Mouse (Mus musculus) forebrain, embryonic 11.5 days (tissue): ENCODE results near the gene Hacd2. TPM values are rescaled to one million over a fixed set of nuclear protein-coding genes. Genes with fewer than 3 reads are reported as not detected.
A peak's percentile ranks its signal among the peaks of the same experiment; 100 is the strongest.

Source experiments
- ATAC-seq: fragments of 200-750 bp; cut with Nextera tagmentation; replicated peaks from 2 replicates; pipeline ENCODE4 v1.8.0; 2017; ENCODE audit warnings: moderate TSS enrichment; ENCODE audit not compliant: low FRiP score
- DNase-seq: peaks from one replicate; pipeline ENCODE4 v3.0.0-alpha.2; 2017; ENCODE audit warnings: low spot score
- H3K27ac ChIP-seq: fragments of 300-500 bp; sonication (generic); 2 replicates; pipeline ENCODE4 v1.5.1; 2014; ENCODE audit warnings: low read depth, low read length
- H3K27me3 ChIP-seq: fragments of 300-500 bp; sonication (generic); 2 replicates; pipeline ENCODE4 v1.6.1; 2014; ENCODE audit warnings: mild to moderate bottlenecking, low read length, mixed read lengths; ENCODE audit not compliant: control insufficient read depth, insufficient read depth
- H3K36me3 ChIP-seq: fragments of 300-500 bp; sonication (generic); 2 replicates; pipeline ENCODE4 v1.6.1; 2014; ENCODE audit warnings: mild to moderate bottlenecking, low read length, moderate library complexity, mixed read lengths; ENCODE audit not compliant: control insufficient read depth, insufficient read depth
- H3K4me1 ChIP-seq: fragments of 300-500 bp; sonication (generic); replicated peaks from 2 replicates; pipeline ENCODE4 v1.6.1; 2014; ENCODE audit warnings: low read length, mixed read lengths; ENCODE audit not compliant: control insufficient read depth, insufficient read depth
- H3K4me2 ChIP-seq: fragments of 300-500 bp; sonication (generic); 2 replicates; pipeline ENCODE4 v1.6.1; 2014; ENCODE audit warnings: low read depth, mild to moderate bottlenecking, low read length, moderate library complexity, mixed read lengths; ENCODE audit not compliant: severe bottlenecking
- H3K4me3 ChIP-seq: fragments of 300-500 bp; sonication (generic); 2 replicates; pipeline ENCODE4 v1.5.1; 2014; ENCODE audit warnings: low read depth, low read length
- H3K9ac ChIP-seq: fragments of 300-500 bp; sonication (generic); 2 replicates; pipeline ENCODE4 v1.6.1; 2014; ENCODE audit warnings: low read length
- H3K9me3 ChIP-seq: fragments of 300-500 bp; sonication (generic); 2 replicates; pipeline ENCODE4 v1.6.1; 2016; ENCODE audit warnings: low read length, mixed read lengths; ENCODE audit not compliant: control insufficient read depth
- WGBS: fragments of 180-500 bp; shearing (Covaris S2); extraction: QIAGEN DNeasy Blood & Tissue Kit; methylation state at CpG from one replicate; pipeline ENCODE4 v1.1.7; 2014; 5-methylcytosine and 5-hydroxymethylcytosine counted together
- polyA plus RNA-seq: library from polyadenylated mRNA; unstranded; fragments of >200 nt; fragmentation: Nextera tagmentation; extraction: Ambion mirVana; gene quantifications from 2 replicates; pipeline ENCODE4 v1.2.1, GENCODE M21; 2014

Hacd2 gene
- polyA plus RNA-seq, 1 experiment from 2014 or later = 33.9 TPM

- DNase-seq = no peak
- Histone ChIP-seq H3K36me3 (no peaks in the 10 kb centered on the region; the same call in 1 of the 2 replicates), H3K9ac (no peak overlapping the region), H3K4me1 (peaks cover 2% of the 10 kb centered on the region; the same call in 1 of the 2 replicates), H3K27ac (no peak overlapping the region), H3K9me3 (no peaks in the 10 kb centered on the region), H3K27me3 (no peaks in the 10 kb centered on the region), H3K4me3 (no peak overlapping the region), H3K4me2 (no peak overlapping the region)
- no peak for ATAC-seq
- 88% methylated on average over 5 of the region's 5 CpGs for WGBS
These were observed 14.5 kb downstream of the Hacd2 start for GRCm38 (mm10) chr16:35036754-35037153.

DNA sequence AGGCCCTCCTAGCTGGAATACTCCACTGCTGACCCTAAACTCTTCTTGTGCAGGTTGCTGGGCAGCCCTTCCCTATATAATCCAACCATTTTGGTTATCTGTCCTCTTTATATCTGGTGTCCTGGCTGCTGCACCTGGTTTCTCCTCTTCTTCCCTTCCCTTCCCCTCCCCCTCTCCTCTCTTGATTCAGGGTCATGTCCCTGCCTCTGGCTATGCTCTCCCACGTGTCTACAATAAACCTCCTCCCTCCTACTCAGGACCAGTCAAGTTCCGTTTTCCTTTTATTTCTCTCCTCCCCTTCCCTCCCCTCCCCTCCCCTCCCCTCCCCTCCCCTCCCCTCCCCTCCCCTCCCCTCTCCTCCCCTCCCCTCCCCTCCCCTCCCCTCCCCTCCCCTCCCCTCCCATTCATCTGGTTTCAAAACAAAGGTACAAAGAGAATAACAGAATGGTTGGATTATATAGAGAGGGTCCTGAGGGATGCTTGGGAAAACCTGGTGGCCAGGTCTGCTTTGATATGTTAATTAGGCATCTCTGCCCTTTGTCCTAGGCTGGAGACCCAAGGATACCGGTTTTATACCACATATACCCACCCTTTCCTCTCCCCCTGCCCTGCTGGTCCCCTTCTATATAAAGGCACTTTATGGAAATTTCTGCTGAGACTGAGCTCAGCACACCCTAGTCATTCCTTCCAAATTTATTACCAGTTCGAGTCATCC lies 16.3 kb downstream of the Hacd2 start:
- peak; percentile 39; the same call in 1 of the 2 replicates for ATAC-seq
- peaks cover 2% of the 10 kb centered on the region; the same call in 1 of the 2 replicates for H3K4me1 ChIP-seq
- no peaks in the 10 kb centered on the region for H3K9me3 ChIP-seq
- H3K27ac ChIP-seq = peak overlapping the region; percentile 53; the same call in 1 of the 2 replicates
- no peaks in the 10 kb centered on the region for H3K36me3 ChIP-seq
- no peak overlapping the region for H3K4me2 ChIP-seq
- DNase-seq = no peak
- WGBS = 15% methylated on average over 4 of the region's 4 CpGs
- H3K27me3 ChIP-seq = no peaks in the 10 kb centered on the region
- no peak overlapping the region for H3K4me3 ChIP-seq
- H3K9ac ChIP-seq = no peak overlapping the region

GRCm38 (mm10) chr16:35040154-35040553 lies 17.9 kb downstream of the Hacd2 start:
- DNase-seq (no peak), ATAC-seq (no peak)
- WGBS = 68% methylated on average over 1 of the region's 1 CpGs
- no peaks in the 10 kb centered on the region for H3K9me3 ChIP-seq
- peaks cover 2% of the 10 kb centered on the region; the same call in 1 of the 2 replicates for H3K4me1 ChIP-seq
- no peak overlapping the region for H3K9ac ChIP-seq
- no peak overlapping the region for H3K27ac ChIP-seq
- H3K27me3 ChIP-seq = no peaks in the 10 kb centered on the region
- no peak overlapping the region for H3K4me3 ChIP-seq
- no peaks in the 10 kb centered on the region for H3K36me3 ChIP-seq
- H3K4me2 ChIP-seq = no peak overlapping the region

- H3K4me2 ChIP-seq = no peak overlapping the region
- H3K27me3 ChIP-seq = no peaks in the 10 kb centered on the region
- no peak overlapping the region for H3K27ac ChIP-seq
- ATAC-seq (no peak), DNase-seq (no peak)
- H3K36me3 ChIP-seq = no peaks in the 10 kb centered on the region
- H3K4me1 ChIP-seq = peaks cover 2% of the 10 kb centered on the region; the same call in 1 of the 2 replicates
- no peak overlapping the region for H3K4me3 ChIP-seq
- WGBS = 87% methylated on average over 7 of the region's 7 CpGs
- H3K9me3 ChIP-seq = no peaks in the 10 kb centered on the region
- H3K9ac ChIP-seq = no peak overlapping the region
These were observed 18.8 kb downstream of the Hacd2 start for GRCm38 (mm10) chr16:35041001-35041400.

DNA sequence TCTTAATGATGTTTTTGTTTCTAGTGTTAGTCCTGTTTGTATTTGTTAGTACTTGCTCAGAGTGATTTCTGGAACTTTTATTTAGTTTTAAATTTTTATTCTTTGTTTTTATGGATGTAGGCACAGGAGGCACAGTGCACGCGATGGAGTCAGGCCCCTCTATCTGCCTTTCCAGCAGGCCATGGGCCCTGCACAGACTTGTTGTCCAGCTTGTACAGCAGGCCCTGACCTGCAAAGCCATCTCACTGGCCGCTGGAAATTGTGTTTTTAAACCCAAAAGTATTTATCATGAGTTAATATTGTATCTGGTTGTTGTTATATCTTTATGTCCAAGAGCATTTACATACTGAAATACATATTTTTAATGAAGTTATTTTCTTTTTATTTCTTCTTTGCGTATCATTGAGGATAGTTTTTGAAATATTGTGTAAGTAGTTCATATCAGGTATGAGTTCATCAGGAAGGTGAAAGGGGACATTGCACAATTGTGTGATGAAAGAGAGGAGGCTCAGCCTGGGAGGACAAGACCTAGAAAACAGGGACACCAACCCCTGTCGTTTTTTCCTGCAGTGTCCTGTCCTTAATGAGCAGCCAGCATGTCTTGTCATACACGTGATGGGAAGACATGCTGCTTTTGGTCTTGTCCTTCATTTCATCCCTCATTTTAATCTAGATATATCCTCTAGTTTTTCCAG lies 24.0 kb downstream of the Hacd2 start:
- H3K36me3 ChIP-seq = no peaks in the 10 kb centered on the region
- H3K9ac ChIP-seq = no peak overlapping the region
- WGBS = 88% methylated on average over 6 of the region's 6 CpGs
- no peak overlapping the region for H3K27ac ChIP-seq
- no peak overlapping the region for H3K4me3 ChIP-seq
- no peaks in the 10 kb centered on the region for H3K9me3 ChIP-seq
- no peaks in the 10 kb centered on the region for H3K4me1 ChIP-seq
- H3K4me2 ChIP-seq = no peak overlapping the region
- H3K27me3 ChIP-seq = peaks cover 2% of the 10 kb centered on the region; the same call in 1 of the 2 replicates
- DNase-seq (no peak), ATAC-seq (no peak)

DNA sequence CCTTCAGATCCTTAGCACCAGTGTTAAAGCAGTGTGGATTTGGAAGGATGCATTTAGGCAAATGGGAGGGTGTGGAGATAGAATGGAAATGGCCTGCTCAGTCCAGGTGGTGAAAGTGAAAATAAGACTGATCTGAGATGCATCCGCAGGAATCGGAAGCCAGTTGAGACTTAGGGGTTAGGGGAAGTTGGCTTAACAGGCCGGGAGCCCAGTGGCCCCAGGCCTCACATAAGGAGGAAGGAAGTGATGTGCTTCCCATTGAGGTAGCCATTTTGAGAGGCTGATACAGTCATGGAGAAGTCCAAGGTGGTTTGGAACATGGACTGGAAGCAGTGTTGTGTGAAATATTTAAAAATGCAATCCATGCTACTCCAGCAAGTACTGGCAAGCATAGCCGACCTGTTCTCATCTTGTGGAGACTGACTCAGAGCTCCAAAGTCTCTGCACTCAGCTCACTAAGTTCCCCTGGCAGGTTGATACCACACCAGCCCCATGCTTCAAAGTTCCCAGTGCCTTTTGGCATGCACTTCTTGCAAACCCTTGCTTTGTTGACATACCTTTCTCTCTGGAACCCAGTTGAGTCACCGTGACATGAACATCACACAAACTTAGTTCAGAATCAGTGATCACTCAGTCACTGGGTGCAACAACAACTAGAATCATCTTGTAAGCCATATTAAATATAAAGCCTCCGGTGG lies 25.2 kb downstream of the Hacd2 start:
- no peak overlapping the region for H3K27ac ChIP-seq
- H3K36me3 ChIP-seq = no peaks in the 10 kb centered on the region
- no peak overlapping the region for H3K4me2 ChIP-seq
- H3K9me3 ChIP-seq = no peaks in the 10 kb centered on the region
- H3K4me1 ChIP-seq = no peaks in the 10 kb centered on the region
- H3K9ac ChIP-seq = no peak overlapping the region
- DNase-seq (no peak), ATAC-seq (no peak)
- peaks cover 2% of the 10 kb centered on the region; the same call in 1 of the 2 replicates for H3K27me3 ChIP-seq
- WGBS = 91% methylated on average over 6 of the region's 6 CpGs
- no peak overlapping the region for H3K4me3 ChIP-seq

DNA sequence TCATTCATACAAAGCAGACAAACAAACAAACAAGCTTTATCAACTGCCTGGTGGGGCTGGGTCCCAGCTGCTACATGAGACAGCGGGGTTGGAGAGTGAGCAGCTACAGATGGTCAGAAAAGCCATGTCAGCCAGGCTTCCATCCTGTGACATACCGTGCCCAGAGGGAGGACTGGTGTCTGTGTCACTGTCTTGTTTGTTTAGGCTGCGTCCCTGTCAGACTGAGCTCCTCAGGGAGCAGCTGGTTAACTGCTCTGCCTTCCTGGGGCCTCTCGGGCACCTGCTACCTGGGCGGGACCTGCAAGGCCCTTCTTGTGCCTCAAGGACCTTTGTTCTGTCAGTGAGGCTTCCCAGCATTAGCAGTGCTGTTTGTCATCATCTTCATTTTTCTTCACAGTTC lies 28.8 kb downstream of the Hacd2 start:
- no peaks in the 10 kb centered on the region for H3K4me1 ChIP-seq
- H3K4me3 ChIP-seq = no peak overlapping the region
- peaks cover 2% of the 10 kb centered on the region; the same call in 1 of the 2 replicates for H3K27me3 ChIP-seq
- DNase-seq (no peak), ATAC-seq (no peak)
- no peak overlapping the region for H3K9ac ChIP-seq
- no peaks in the 10 kb centered on the region for H3K36me3 ChIP-seq
- WGBS = 72% methylated on average over 5 of the region's 5 CpGs
- no peak overlapping the region for H3K4me2 ChIP-seq
- H3K27ac ChIP-seq = no peak overlapping the region
- H3K9me3 ChIP-seq = no peaks in the 10 kb centered on the region

DNA sequence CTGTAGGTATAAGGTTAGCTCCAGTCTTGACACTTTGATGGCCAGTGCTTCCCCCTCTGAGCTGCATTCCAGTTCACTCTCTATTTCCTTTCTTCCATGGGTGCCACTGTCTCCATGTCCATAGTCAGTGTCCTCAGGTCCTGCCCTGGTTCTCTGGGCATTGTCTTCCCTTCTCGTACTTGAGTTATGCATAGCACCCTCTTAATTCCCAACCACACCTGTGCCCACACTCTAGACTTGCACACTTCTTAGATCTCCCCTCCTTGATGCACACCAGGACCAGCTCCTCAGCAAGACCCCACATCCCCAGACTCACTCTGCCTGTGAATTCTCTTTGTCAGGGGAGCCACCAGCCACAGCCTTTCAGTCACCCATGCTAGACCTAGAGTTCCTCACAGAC lies 30.0 kb downstream of the Hacd2 start:
- no peak overlapping the region for H3K4me3 ChIP-seq
- ATAC-seq (no peak), DNase-seq (no peak)
- H3K9ac ChIP-seq = no peak overlapping the region
- no peaks in the 10 kb centered on the region for H3K4me1 ChIP-seq
- H3K27me3 ChIP-seq = peaks cover 2% of the 10 kb centered on the region; the same call in 1 of the 2 replicates
- no peaks in the 10 kb centered on the region for H3K36me3 ChIP-seq
- no peak overlapping the region for H3K27ac ChIP-seq
- 91% methylated on average over 1 of the region's 1 CpGs for WGBS
- H3K9me3 ChIP-seq = no peaks in the 10 kb centered on the region
- H3K4me2 ChIP-seq = no peak overlapping the region
